Mouse (Mus musculus) NIH3T3 (cell line): ENCODE measurements around the gene Shroom3.

Experiments
- DNase-seq: peaks from one replicate; pipeline ENCODE4 v3.0.0-alpha.2; 2012; ENCODE audit warnings: low read depth

Gene Shroom3

DNA sequence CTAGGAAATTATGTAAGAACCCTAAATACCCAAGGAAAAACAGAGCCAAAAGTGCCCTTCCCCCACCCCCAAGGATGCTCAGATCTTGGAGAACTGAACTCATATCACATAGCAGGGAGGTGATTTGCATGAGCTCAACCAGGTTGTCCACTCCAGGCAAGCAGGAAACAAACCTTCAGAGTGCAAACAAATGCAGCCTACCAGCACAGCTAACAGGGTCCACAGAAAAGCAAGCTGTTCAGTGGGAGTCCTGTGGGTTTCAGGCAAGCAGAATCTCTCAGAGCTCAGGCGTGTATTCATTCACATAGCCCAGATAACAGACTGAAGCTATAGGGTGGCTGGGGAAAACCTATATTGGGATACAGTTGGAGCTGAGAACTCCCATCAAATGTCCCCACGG, 286.7 kb downstream of the Shroom3 start:
- no peak for DNase-seq

DNA sequence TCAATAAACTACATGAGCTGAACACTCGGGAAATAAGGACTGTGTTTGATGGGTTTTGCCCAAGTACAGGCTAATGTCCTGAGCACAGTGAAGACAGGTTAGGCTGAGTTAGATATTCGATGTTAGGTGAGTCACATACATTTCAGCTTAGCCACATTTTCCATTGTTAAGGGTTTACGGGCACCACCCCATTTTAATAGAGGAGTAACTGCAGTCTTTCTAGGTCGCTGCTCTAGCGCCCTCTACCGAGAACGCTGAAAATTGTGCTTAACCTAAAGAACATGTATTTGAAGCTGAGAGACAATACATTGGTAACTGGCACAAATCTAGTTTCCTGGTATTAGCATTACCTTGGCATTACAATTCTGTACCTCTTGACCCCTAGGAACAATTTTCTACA, 287.2 kb downstream of the Shroom3 start:
- peak; percentile 73 for DNase-seq

DNA sequence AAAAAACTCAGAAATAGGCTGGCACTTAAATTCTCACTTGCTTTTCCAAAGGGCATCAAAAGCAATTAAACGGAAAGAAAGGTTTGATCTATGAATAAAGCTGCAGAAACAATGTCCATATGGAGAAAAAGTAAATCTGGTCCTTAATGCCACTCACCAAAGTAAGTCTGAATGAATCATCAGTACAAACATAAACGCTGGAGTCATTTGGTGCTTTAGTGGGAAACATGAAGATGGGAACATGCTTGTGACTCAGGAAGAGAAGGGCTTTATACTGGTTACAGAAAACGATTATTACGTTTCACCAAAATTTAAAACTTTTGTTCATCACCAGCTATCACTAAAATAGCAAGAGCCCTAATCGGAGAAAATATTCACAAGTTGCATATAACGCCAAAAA, 297.2 kb downstream of the Shroom3 start:
- no peak for DNase-seq

DNA sequence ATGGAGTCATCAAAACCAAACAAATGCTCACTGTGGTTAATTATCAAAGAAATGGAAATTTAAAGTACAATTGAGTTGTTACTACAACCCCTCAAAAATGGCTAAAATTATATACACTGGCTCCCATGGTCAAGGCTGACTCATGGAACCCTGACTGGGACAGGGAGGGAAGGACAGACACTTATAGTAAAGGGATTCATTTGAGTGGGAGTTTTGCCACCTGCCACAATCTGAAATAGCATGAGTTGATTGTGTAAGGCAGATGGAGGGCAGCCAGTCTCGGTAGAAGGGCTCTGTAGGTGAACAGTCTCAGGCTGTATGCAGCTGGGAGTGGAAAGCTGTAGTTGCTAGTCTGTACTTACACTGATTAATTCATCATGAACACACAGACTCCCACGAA, 297.6 kb downstream of the Shroom3 start:
- DNase-seq, result no peak

DNA sequence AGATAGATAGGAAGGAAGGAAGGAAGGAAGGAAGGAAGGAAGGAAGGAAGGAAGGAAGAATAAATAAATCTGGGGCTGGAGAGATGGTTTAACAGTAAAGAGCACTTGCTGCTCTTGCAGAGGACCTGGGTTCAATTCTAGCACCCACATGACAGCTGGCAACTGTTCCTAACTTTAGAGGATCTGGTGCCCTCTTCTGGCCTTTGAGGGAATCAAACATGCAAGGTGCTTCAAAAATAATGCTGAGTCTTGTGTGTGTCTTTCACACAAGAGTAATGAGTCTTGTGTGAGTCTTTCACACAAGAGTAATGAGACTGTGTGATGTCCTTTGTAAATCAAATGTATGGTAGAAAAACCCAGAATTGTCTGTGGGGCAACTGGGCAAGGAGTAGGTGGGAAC, 299.4 kb downstream of the Shroom3 start:
- no peak for DNase-seq

DNA sequence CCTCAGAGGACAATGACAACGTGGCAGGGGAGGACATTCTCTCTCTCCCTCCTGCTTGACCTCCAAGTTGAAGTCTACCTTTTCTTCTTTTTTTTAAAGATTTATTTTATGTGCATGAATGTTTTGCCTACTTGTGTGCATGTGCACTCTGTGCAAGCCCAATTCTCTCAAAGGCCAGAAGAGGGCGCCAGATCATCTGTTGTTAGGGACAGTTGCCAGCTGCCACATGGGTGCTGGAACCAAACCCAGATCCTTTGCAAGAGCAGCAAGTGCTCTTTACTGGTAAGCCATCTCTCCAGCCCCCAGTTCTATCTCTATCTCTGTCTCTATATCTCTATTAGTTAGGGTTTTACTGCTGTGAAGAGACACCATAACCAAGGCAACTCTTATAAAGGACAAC, 300.7 kb downstream of the Shroom3 start:
- DNase-seq, result peak; percentile 59

DNA sequence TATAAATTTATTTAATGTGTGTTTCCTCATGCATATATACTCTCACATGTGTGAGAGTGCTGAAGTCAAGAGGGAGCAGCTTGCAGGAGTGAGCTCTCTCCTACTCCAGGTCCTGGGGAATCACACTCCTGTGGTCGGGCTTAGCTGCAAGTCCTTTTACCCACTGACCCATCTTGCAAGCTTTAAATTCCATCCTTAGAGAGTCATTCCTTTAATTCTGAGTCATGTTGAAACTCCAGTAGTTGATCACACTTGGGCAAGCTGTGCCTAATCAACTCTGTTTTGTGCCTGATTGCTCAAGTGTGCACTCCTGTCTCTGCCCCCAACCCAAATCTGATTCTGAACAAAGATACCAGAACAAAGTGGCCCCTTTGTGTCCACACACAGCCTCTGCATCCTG, 301.5 kb downstream of the Shroom3 start:
- DNase-seq, result peak; percentile 79

DNA sequence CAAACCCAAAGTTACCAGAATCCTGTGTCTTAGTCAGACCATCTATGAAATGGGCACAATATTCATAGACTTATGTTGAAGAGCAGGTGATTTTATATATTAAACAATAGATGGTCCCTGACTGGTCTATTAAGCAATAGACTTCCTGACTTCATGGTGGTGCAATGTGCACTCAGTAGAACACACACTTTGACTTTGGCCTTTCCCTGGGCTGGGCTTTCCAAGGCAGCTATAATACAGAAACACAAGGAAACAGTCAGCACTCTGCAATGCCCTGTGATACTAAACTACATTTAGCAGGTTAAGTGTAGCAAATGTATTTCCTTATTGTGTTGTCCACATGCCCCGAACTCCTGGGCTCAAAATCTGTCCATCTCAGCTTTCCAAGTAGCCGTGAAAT, 302.2 kb downstream of the Shroom3 start:
- peak; percentile 49 for DNase-seq

DNA sequence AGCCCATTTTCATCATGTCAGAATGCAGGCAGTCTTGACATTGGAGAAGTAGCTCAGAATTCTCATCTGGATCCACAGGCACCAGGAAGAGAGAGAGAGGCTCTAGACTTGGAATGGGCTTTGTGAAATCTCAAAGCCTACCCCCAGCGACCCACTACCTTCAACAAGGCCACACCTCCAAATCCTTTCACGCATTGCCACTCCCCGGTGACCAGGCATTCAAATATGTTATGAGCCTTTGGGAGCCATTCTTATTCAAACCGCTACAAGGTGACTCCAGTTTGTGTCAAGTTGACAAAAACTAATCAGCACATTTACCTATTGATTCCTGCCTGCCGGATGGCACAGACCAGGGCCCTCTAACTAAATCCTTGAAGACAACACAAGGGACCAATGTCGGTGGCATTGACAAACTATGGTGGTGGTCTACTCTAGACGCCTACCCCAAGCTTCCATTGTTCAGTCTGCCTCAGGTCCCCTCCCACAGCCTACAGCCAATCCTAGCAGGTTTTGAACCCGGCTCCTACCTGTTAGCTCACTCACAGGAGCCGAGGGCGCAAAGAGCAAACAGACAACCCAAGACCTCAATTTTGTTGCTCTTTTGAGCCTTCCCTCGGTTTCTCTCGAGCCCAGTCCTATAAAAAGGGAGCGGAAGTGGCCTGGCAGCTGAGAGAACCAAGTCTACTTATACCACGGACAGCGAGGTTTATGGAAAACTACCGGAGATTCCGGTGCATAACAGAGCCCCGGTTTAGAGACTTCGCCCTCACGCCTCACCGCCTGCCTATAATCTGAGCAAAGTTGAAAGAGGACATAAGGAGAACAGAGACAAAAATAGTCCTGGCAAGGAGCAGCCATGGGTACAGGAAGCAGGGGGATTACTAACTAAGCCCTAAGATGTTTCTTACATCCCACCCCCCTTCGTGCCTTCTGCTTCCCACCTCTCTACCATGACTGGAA, 303.7 kb downstream of the Shroom3 start:
- no peak for DNase-seq

DNA sequence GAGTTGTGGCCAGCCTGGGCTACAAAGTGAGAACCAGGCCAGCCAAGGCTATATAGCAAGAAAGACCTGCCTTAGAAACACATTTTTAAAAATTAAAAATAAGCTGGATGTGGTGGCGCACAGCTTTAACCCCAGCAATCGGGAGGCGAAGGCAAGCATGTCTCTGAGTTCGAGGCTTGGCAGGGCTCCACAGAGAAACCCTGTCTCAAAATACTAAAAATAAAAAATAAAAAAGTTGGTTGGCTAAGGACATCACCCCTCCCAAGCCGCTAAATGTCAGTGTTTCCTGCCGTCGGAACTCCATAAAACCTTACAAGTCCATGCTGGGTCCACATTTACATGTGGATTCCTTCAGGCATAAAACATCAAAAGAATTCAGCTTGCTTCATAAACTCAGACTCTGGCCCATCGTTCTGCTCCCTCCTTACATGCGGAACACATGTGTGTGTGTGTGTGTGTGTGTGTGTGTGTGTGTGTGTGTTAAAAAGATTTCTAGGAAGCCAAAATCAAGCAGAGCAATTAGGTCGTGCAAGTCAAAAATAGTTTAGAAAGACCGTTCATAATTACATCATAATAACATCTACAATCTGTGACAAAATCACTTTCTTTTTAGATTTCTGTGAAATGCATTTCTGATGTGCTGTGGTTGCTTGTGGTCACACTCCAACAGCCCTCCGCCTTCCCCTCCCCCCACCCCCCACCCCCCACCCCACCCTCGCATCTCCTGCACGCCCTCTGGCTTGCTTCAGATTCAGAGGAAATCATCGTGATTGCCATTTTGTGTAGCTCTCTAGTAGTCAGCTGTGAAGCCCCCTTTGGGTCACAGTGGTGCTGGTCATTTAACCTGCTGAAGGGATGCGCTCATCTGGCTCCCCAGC, 304.9 kb downstream of the Shroom3 start:
- peak; percentile 19 for DNase-seq

DNA sequence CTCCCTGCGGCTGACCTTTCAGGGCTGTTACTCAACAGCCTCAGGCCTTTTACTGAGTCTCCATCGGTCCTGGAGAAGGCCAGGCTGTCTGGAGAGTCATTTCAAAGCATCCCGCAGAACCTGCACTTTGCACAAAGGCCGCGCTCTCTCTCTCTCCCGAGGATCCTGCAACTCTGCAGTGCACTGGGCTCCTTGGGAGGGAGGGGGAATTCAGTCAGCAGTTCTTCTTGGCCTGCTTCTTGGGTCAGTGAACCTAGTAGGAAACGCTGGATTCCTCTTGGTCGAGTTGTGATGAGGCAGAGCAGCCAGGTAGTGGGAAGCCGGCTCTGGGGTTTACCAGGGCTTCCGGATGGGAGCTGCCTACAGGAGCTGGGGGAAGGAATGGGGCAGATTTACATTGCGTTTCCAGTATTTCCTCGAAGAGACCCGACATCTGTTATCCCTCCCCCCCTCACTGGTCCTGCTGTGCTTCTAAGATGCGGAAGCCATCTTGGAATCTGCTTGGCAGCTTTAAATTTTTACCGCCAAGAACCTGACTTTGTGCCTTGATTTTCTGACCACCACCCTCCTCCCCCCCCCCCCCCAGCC, 305.6 kb downstream of the Shroom3 start:
- peak; percentile 38 for DNase-seq

DNA sequence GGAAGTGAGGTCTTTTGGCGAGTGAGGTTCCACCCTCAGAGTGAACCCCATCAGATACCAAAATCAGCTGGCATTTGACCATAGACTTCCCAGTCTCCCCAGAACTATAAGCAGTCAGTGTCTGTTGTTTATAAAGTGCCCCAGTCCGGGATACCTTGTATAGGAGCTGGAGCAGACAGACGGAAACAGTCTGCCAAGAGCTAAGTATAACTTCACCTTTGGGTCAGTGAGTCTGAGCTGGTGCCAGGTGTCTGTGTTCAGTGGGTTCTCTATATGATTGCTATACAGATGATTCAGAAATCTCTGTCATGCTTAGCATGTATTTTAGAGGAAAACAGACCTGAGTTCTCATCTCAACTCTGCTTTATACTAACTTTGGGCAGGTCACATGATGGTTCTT, 308.9 kb downstream of the Shroom3 start:
- no peak for DNase-seq

DNA sequence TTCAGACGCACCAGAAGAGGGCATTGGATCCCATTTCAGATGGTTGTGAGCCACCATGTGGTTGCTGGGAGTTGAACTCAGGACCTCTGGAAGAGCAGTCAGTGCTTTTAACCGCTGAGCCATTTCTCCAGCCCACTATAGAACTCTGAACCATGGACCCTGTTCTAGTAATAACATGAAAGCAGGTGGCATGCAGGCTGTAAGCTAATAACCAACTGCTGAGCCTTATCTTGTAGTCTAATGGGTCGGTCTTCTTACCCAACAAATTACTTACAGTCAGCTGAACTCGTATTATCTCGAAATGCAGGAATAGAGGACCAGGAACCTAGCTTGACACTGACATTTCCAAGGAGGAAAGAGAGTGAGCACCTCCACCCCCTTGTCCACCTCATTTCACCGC, 311.1 kb downstream of the Shroom3 start:
- no peak for DNase-seq

DNA sequence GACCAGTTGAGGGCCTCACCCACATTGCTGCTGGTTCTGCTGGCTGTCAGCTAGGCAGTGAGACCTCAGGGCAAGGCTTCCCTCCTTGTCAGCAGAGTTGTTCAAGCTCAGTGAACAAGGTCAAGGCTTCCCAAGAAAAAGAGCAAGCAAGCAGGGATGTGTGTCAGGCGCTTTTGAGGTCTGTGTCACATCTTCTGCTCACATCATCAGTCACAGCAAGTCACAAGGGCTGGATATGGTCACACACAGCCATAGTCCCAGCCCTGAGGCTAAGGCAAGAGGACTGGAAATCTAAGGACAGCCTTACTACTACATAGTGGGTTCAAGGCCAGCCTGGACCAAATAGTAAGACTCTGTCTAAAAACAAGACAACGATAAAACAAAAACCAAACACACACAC, 311.6 kb downstream of the Shroom3 start:
- DNase-seq, result no peak

DNA sequence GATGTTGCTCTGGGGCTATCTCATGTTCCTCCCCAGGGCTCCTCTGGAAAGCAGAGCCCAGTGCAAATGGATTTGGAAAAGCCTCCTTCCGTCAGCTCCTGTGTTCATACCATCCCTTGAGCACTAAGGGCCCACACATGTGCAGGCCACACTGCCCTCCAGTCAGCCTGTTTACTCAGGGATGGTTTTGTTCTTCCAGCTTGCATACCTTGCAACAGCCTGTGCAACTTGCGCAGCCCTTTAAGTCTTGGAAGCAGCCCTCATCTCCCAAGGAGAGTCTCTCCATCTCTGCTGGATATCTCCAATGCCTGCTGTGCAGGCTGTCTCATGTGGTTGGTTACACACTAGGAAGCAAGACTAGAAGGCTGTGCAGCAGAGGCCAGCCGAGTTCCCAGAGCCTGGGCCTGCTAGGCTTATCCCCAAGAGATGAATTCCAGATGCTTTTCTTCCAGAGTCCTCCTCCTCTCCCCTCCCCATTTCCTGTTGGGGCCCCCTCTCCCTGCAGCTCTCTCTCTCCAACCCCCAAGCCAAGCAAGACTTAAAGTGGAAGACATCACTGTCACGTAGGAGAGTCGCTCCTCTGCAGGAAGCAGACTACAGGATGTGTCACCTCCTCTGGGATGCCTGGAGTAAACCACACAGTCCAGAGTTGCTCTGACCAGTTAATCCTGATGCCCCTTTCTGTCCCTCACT, 314.3 kb downstream of the Shroom3 start:
- peak; percentile 67 for DNase-seq

DNA sequence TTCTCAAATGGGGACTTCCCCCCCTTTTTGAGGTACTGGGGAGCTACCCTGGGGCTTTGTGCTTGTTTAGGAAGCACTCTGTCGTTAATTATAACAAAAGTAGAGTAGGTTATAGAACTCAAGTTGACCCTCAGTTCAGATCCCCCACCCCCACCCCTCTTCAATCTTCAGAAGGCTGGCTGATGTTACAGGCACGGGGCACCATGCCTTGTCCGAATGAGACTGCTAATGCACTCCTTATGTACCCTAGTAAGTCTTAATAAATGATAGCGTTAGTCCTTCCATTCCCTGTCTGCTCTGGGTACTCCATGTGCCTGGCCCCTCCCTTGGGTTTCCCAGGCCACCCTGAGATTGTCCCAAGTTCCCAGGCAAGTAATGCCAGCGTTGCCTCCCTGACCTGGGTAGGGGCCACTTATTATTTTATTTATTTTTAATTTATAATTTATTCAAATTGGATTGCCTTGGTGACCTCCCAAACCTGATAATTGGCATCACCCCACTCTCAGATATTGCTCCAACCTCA, 315.3 kb downstream of the Shroom3 start:
- no peak for DNase-seq

DNA sequence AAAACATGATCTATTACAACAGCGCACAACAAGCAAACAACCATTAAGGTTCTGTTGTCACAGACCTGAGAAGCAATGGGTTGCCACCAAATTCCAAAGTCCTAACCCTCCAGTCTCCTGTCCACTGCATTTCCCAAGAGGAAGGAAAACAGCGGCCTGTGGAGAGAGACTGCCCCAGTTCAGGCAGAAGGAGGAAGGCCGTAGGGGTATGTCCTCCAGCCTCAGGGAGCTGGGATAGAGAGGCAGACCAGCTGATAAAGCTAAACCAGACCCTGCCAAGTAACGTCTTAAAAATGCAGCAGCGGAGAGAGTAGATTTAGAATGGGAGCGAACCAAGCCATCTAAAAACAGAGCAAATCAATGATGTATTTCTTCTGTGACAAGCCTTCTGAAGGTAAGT, 316.8 kb downstream of the Shroom3 start:
- DNase-seq, result no peak

DNA sequence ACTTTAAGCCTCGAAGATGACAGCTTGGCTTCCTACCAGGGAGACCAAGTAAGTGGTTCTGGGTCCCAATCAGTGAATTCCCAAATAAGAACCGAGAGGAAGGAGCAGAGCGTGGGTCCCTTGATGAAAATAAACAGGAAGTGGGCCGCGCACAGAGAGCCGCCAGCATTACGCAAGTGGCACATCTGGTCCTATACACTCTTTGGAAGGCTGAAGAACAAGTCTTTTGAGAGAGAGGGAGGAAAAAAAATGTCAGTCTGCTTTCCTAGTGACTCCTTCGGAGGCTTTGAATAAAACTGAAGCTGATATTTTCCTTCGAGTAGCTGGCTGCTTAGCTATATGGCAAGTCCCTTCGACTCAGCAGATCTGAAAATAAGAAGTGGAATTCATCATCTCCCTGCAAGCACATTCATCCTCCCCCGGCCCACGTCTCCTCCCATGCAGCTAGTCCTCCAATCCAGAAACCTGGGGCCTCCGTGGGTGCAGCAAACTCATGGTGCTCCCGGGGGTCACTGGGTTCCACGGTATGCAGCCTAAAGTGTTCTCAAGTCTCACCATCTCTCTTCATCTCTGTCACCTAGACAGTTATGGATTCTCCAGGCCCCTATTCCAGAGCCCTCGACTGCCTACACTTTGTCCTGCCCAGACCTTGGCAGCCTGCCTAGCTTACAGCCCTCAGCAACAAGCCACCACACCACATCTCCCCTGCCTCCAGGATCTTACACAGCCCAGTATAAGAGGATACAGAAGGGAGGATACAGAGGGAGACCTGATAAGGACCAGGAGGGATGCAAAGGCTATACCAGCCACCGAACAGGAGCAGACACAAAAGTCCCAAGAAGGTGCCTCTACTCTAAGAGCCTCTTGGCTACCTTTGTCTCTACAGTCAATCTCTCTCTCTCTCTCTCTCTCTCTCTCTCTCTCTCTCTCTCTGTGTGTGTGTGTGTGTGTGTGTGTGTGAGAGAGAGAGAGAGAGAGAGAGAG, 317.8 kb downstream of the Shroom3 start:
- DNase-seq, result peak; percentile 51

DNA sequence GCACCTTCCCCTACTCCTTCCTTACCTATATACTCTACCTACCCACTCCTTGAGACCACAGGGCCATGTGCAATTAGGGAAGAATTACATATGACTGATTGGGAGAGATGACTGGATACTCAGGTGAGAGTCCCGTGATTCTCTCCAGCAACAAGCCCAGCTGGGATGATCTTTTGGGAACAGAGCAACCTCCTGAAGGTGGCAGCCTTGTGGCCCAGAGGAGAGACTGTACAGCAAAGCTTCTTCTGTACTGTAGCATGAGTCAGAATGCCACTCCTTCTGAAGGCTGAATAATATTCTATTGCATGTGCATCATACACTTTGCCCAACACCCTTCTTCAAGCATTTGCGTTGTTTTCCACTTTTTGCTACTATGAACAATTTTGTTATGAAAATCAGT, 319.4 kb downstream of the Shroom3 start:
- no peak for DNase-seq

DNA sequence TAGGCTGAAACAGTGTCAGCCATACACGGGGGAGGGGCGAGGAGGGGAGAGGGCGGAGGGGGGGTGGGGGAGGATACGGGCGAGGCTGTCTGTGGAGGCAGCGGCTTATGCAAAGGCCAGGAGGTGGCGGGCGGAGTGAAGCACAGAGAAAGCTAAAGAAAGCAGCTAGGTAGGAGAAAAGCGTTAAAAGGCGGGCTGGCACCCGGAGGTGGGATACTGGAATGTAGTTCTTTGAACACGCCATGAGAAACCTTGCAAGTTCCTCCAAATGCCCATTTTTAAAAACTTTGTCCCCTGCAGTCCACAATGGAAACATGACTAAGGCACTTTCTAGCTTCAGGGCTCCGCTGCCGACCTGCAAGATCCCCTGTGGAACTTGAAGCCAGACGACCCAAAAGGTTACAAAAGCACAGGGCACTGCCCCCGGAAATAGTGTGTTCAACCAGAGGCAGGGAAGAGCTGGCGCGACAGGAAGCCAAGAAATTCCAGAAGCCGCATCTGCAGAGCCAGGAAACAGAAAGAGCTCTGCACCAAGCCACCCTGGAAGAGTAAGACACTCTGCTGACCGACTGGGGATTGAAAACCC, 322.1 kb downstream of the Shroom3 start:
- no peak for DNase-seq
